Mouse (Mus musculus): ENCODE measurements around the gene Zfp445.

DNA sequence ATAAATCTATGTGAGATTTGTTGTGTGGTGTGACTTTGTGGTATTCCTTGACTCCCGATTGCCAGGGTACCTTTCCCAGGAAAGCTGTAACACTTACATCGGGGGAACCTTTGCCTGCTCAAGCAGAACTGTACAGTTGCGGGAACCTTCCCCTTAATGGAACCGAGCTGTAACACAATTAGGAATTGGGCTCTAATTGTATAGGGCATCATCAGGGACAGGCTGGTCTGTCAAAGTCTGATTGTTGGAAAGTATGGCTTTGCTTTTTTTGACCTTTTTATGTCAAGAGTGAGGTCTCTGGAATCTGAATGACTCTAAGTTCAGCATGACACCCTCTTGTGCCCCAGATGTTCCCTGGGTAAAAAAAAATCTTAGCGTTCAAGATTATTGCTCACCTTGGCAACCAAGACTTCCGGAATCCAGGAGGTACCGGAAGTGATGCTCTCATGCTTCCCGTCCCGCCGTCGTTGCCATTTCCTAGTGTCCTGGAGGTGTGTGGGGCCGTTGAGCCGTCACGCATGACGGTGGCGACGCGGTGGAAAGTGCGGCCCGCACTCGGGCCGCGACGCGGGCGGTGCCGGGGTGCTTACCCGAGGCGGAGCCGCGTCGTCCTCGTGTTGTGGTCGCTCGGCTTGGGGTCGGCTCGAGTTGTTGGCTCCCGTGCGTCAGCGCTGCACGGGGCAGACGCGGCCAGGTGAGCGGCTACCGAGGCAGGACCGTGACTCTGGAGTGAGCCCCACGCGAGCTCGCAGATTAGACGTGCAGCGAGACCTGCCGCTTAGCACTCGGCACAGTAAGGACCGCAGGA lies 20.8 kb upstream of the Zfp445 start:
- no peak for TF ChIP-seq CTCF (IDR thresholded peaks at IDR 0.05; ENCODE audit: control insufficient read depth, insufficient read depth, low read length)
- TF ChIP-seq POLR2A (IDR thresholded peaks at IDR 0.05; ENCODE audit: borderline replicate concordance, control insufficient read depth, low read depth, low read length), result peak; percentile 35; the same call in 1 of the 2 replicates

Data from bone marrow, adult 2 months (tissue).